Mouse (Mus musculus) limb, embryonic 10.5 days (tissue): ENCODE data around the gene Aldh3b2. TPM values are rescaled to one million over a fixed set of nuclear protein-coding genes. Genes with fewer than 3 reads are reported as not detected.
A peak's percentile ranks its signal among the peaks of the same experiment; 100 is the strongest.

Experiments used
- DNase-seq: peaks from one replicate; pipeline ENCODE4 v3.0.0-alpha.2; 2017; ENCODE audit warnings: low spot score
- H3K27ac ChIP-seq: fragments of 300-500 bp; sonication (generic); 2 replicates; pipeline ENCODE4 v1.5.1; 2016; ENCODE audit warnings: mild to moderate bottlenecking
- H3K27me3 ChIP-seq: fragments of 300-500 bp; sonication (generic); 2 replicates; pipeline ENCODE4 v1.6.1; 2016; ENCODE audit warnings: low read depth, mild to moderate bottlenecking; ENCODE audit not compliant: poor library complexity, severe bottlenecking
- H3K36me3 ChIP-seq: fragments of 300-500 bp; sonication (generic); 2 replicates; pipeline ENCODE4 v1.6.1; 2016; ENCODE audit warnings: mild to moderate bottlenecking, moderate library complexity
- H3K4me1 ChIP-seq: fragments of 300-500 bp; sonication (generic); 2 replicates; pipeline ENCODE4 v1.6.1; 2016
- H3K4me3 ChIP-seq: fragments of 300-500 bp; sonication (generic); 2 replicates; pipeline ENCODE4 v1.5.1; 2016; ENCODE audit warnings: mild to moderate bottlenecking, moderate library complexity
- H3K9me3 ChIP-seq: fragments of 300-500 bp; sonication (generic); replicated peaks from 2 replicates; pipeline ENCODE4 v1.6.1; 2016; ENCODE audit warnings: mild to moderate bottlenecking
- WGBS: fragments of 180-500 bp; shearing (Covaris S2); methylation state at CpG from one replicate; pipeline ENCODE4 v1.1.7; 2016; 5-methylcytosine and 5-hydroxymethylcytosine counted together
- polyA plus RNA-seq: library from polyadenylated mRNA; unstranded; fragments of >200 nt; fragmentation: Nextera tagmentation; extraction: Ambion mirVana; gene quantifications from 2 replicates; pipeline ENCODE4 v1.2.1, GENCODE M21; 2016

Aldh3b2 gene
- polyA plus RNA-seq, 1 experiment from 2014 or later, result 2.4 TPM

GRCm38 (mm10) chr19:3980309-3980708 is 8.2 kb downstream of the Aldh3b2 start:
- peak overlapping the region; percentile 46; the same call in 1 of the 2 replicates for H3K27ac ChIP-seq
- no peaks in the 10 kb centered on the region for H3K36me3 ChIP-seq
- peaks cover 27% of the 10 kb centered on the region for H3K4me1 ChIP-seq
- H3K9me3 ChIP-seq, result no peaks in the 10 kb centered on the region
- DNase-seq, result peak; percentile 72
- 13% methylated on average over 4 of the region's 4 CpGs for WGBS
- no peaks in the 10 kb centered on the region for H3K27me3 ChIP-seq
- H3K4me3 ChIP-seq, result no peak overlapping the region

- 75% methylated on average over 9 of the region's 9 CpGs for WGBS
- Histone ChIP-seq H3K4me1 (peaks cover 32% of the 10 kb centered on the region), H3K36me3 (no peaks in the 10 kb centered on the region)
These were observed 8.8 kb downstream of the Aldh3b2 start for GRCm38 (mm10) chr19:3980917-3981316.

GRCm38 (mm10) chr19:3983527-3984200 is 11.5 kb downstream of the Aldh3b2 start:
- Histone ChIP-seq H3K4me1 (peaks cover 41% of the 10 kb centered on the region), H3K36me3 (no peaks in the 10 kb centered on the region), H3K4me3 (no peak overlapping the region), H3K27me3 (no peaks in the 10 kb centered on the region), H3K9me3 (no peaks in the 10 kb centered on the region), H3K27ac (peak overlapping the region; percentile 25)
- whole genome bisulfite sequencing, result 52% methylated on average over 9 of the region's 9 CpGs
- no peak for DNase-seq

More at GRCm38 (mm10) chr19:3980917-3981316, 8.8 kb downstream of the Aldh3b2 start:
- Histone ChIP-seq H3K27ac (no peak overlapping the region), H3K4me3 (no peak overlapping the region), H3K9me3 (no peaks in the 10 kb centered on the region), H3K27me3 (no peaks in the 10 kb centered on the region)
- DNase-seq, result no peak

GRCm38 (mm10) chr19:3985261-3985681 is 13.1 kb downstream of the Aldh3b2 start:
- Histone ChIP-seq H3K4me3 (no peak overlapping the region), H3K36me3 (no peaks in the 10 kb centered on the region), H3K4me1 (peaks cover 38% of the 10 kb centered on the region), H3K27ac (peak overlapping the region; percentile 76), H3K9me3 (no peaks in the 10 kb centered on the region), H3K27me3 (no peaks in the 10 kb centered on the region)
- WGBS, result 37% methylated on average over 8 of the region's 8 CpGs
- no peak for DNase-seq

- peak within 1 kb of the TSS; percentile 76 for H3K27ac ChIP-seq
- H3K36me3 ChIP-seq, result no peaks in the 10 kb centered on the region
- peaks cover 46% of the 10 kb centered on the region for H3K4me1 ChIP-seq
- H3K27me3 ChIP-seq, result no peaks in the 10 kb centered on the region
- H3K9me3 ChIP-seq, result no peaks in the 10 kb centered on the region
- 0 out of 2 replicates have a peak within 1 kb of the TSS, but pooled peaks have one; percentile 12 for H3K4me3 ChIP-seq
- 16% methylated on average over 8 of the region's 8 CpGs for WGBS
- peak; percentile 55 for DNase-seq
These were observed 14.2 kb downstream of the Aldh3b2 start, which contains the start of gene Acy3 for GRCm38 (mm10) chr19:3986334-3986733. Gene Acy3, plus strand, starts transcription at chr19:3986570.

- 92% methylated on average over 14 of the region's 14 CpGs for WGBS
- Histone ChIP-seq H3K36me3 (no peaks in the 10 kb centered on the region), H3K27ac (no peak overlapping the region), H3K4me3 (no peak overlapping the region), H3K27me3 (0 out of 2 replicates have a peak, but pooled peaks cover 5% of the 10 kb centered on the region), H3K4me1 (peaks cover 50% of the 10 kb centered on the region), H3K9me3 (no peaks in the 10 kb centered on the region)
- no peak for DNase-seq
These were observed 15.9 kb downstream of the Aldh3b2 start for GRCm38 (mm10) chr19:3988066-3988465.

- H3K27ac ChIP-seq, result no peak overlapping the region
- 86% methylated on average over 4 of the region's 4 CpGs for WGBS
- H3K27me3 ChIP-seq, result 0 out of 2 replicates have a peak, but pooled peaks cover 5% of the 10 kb centered on the region
- DNase-seq, result no peak
- peaks cover 43% of the 10 kb centered on the region for H3K4me1 ChIP-seq
- H3K9me3 ChIP-seq, result no peaks in the 10 kb centered on the region
- H3K4me3 ChIP-seq, result no peak overlapping the region
- H3K36me3 ChIP-seq, result no peaks in the 10 kb centered on the region
These were observed 16.6 kb downstream of the Aldh3b2 start for GRCm38 (mm10) chr19:3988750-3989149.

GRCm38 (mm10) chr19:3990804-3991203 is 18.7 kb downstream of the Aldh3b2 start:
- 24% methylated on average over 6 of the region's 6 CpGs for WGBS
- no peaks in the 10 kb centered on the region for H3K9me3 ChIP-seq
- DNase-seq, result peak; percentile 53
- no peak overlapping the region for H3K27ac ChIP-seq
- 0 out of 2 replicates have a peak, but pooled peaks cover 5% of the 10 kb centered on the region for H3K27me3 ChIP-seq
- no peaks in the 10 kb centered on the region for H3K36me3 ChIP-seq
- no peak overlapping the region for H3K4me3 ChIP-seq
- peaks cover 32% of the 10 kb centered on the region for H3K4me1 ChIP-seq

- Histone ChIP-seq H3K36me3 (no peaks in the 10 kb centered on the region), H3K4me3 (no peak overlapping the region), H3K27ac (no peak overlapping the region), H3K27me3 (0 out of 2 replicates have a peak, but pooled peaks cover 5% of the 10 kb centered on the region), H3K9me3 (no peaks in the 10 kb centered on the region), H3K4me1 (peaks cover 24% of the 10 kb centered on the region)
- whole genome bisulfite sequencing, result 99% methylated on average over 3 of the region's 3 CpGs
- no peak for DNase-seq
These were observed 19.4 kb downstream of the Aldh3b2 start for GRCm38 (mm10) chr19:3991562-3991961.

GRCm38 (mm10) chr19:3991966-3992365 is 19.8 kb downstream of the Aldh3b2 start:
- H3K4me3 ChIP-seq, result no peak overlapping the region
- DNase-seq, result no peak

GRCm38 (mm10) chr19:3992416-3992815 is 20.3 kb downstream of the Aldh3b2 start, which contains the start of gene Tbx10:
Gene Tbx10, plus strand, starts transcription at chr19:3992752.
- no peak within 1 kb of the TSS for H3K27ac ChIP-seq
- no peaks in the 10 kb centered on the region for H3K36me3 ChIP-seq
- H3K4me1 ChIP-seq, result peaks cover 18% of the 10 kb centered on the region
- no peak for DNase-seq
- H3K4me3 ChIP-seq, result no peak within 1 kb of the TSS
- 54% methylated on average over 5 of the region's 5 CpGs for WGBS
- 0 out of 2 replicates have a peak, but pooled peaks cover 5% of the 10 kb centered on the region for H3K27me3 ChIP-seq
- no peaks in the 10 kb centered on the region for H3K9me3 ChIP-seq

More at GRCm38 (mm10) chr19:3991966-3992365, 19.8 kb downstream of the Aldh3b2 start:
- Histone ChIP-seq H3K9me3 (no peaks in the 10 kb centered on the region), H3K36me3 (no peaks in the 10 kb centered on the region), H3K27me3 (0 out of 2 replicates have a peak, but pooled peaks cover 5% of the 10 kb centered on the region), H3K4me1 (peaks cover 20% of the 10 kb centered on the region), H3K27ac (no peak overlapping the region)
- 91% methylated on average over 3 of the region's 3 CpGs for WGBS

GRCm38 (mm10) chr19:3994932-3995331 is 22.8 kb downstream of the Aldh3b2 start:
- no peak overlapping the region for H3K4me3 ChIP-seq
- no peak for DNase-seq
- peaks cover 37% of the 10 kb centered on the region for H3K4me1 ChIP-seq
- H3K27me3 ChIP-seq, result 0 out of 2 replicates have a peak, but pooled peaks cover 5% of the 10 kb centered on the region
- H3K27ac ChIP-seq, result no peak overlapping the region
- no peaks in the 10 kb centered on the region for H3K36me3 ChIP-seq
- WGBS, result 75% methylated on average over 6 of the region's 6 CpGs
- no peaks in the 10 kb centered on the region for H3K9me3 ChIP-seq

GRCm38 (mm10) chr19:3995505-3995904 is 23.4 kb downstream of the Aldh3b2 start:
- no peak overlapping the region for H3K4me3 ChIP-seq
- H3K4me1 ChIP-seq, result peaks cover 34% of the 10 kb centered on the region
- H3K9me3 ChIP-seq, result no peaks in the 10 kb centered on the region
- H3K36me3 ChIP-seq, result no peaks in the 10 kb centered on the region
- 0 out of 2 replicates have a peak, but pooled peaks cover 5% of the 10 kb centered on the region for H3K27me3 ChIP-seq
- 94% methylated on average over 3 of the region's 3 CpGs for WGBS
- no peak for DNase-seq
- no peak overlapping the region for H3K27ac ChIP-seq
